Mouse (Mus musculus): Measurements from ENCODE around the gene Tmem220.

Gene Tmem220

GRCm38 (mm10) chr11:67062726-67063125, 37.8 kb downstream of the Tmem220 start:
- no peak for DNase-seq (ENCODE audit: low spot score)

GRCm38 (mm10) chr11:67067741-67068140, 42.8 kb downstream of the Tmem220 start:
- DNase-seq (ENCODE audit: low spot score) = no peak

- DNase-seq (ENCODE audit: low spot score) = no peak
These were observed 47.7 kb downstream of the Tmem220 start for GRCm38 (mm10) chr11:67072615-67073130.

GRCm38 (mm10) chr11:67075036-67075435, 50.1 kb downstream of the Tmem220 start:
- DNase-seq (ENCODE audit: low spot score) = no peak

- no peak for DNase-seq (ENCODE audit: low spot score)
These were observed 51.8 kb downstream of the Tmem220 start for GRCm38 (mm10) chr11:67076781-67077180.

GRCm38 (mm10) chr11:67077435-67077834, 52.5 kb downstream of the Tmem220 start:
- DNase-seq (ENCODE audit: low spot score) = no peak

GRCm38 (mm10) chr11:67078000-67078399, 53.0 kb downstream of the Tmem220 start, which contains the start of gene Myh3:
TSS of gene Myh3 (plus strand) at chr11:67078300.
- no peak for DNase-seq (ENCODE audit: low spot score)

GRCm38 (mm10) chr11:67078888-67079287, 53.9 kb downstream of the Tmem220 start:
- no peak for DNase-seq (ENCODE audit: low spot score)

- no peak for DNase-seq (ENCODE audit: low spot score)
These were observed 54.8 kb downstream of the Tmem220 start for GRCm38 (mm10) chr11:67079740-67080139.

GRCm38 (mm10) chr11:67080168-67080567, 55.2 kb downstream of the Tmem220 start:
- peak; percentile 72 for DNase-seq (ENCODE audit: low spot score)

GRCm38 (mm10) chr11:67081125-67081649, 56.2 kb downstream of the Tmem220 start:
- DNase-seq (ENCODE audit: low spot score) = no peak

- no peak for DNase-seq (ENCODE audit: low spot score)
These were observed 57.2 kb downstream of the Tmem220 start for GRCm38 (mm10) chr11:67082188-67082587.

- no peak for DNase-seq (ENCODE audit: low spot score)
These were observed 57.8 kb downstream of the Tmem220 start for GRCm38 (mm10) chr11:67082793-67083192.

GRCm38 (mm10) chr11:67083239-67083638, 58.3 kb downstream of the Tmem220 start:
- no peak for DNase-seq (ENCODE audit: low spot score)

- DNase-seq (ENCODE audit: low spot score) = no peak
These were observed 58.9 kb downstream of the Tmem220 start for GRCm38 (mm10) chr11:67083712-67084340.

Measured in testis, postnatal 10 days (tissue).